Mouse (Mus musculus): ENCODE data around the gene Rxfp2. TPM values are rescaled to one million over a fixed set of nuclear protein-coding genes. Genes with fewer than 3 reads are reported as not detected.

Gene Rxfp2
- total RNA-seq, 2 experiments from 2014 or later: not detected

GRCm38 (mm10) chr5:150106358-150106757, 87.9 kb downstream of the Rxfp2 start:
- intact Hi-C loops (cut with DNase I): no loop called here
- no peak for DNase-seq

GRCm38 (mm10) chr5:150111236-150111635, 92.8 kb downstream of the Rxfp2 start:
- intact Hi-C loops (cut with DNase I): loop anchor here (10.0 kb wide), 1 partner anchor 104 kb away; no protein-coding TSS in a partner anchor
- DNase-seq: no peak

DNA sequence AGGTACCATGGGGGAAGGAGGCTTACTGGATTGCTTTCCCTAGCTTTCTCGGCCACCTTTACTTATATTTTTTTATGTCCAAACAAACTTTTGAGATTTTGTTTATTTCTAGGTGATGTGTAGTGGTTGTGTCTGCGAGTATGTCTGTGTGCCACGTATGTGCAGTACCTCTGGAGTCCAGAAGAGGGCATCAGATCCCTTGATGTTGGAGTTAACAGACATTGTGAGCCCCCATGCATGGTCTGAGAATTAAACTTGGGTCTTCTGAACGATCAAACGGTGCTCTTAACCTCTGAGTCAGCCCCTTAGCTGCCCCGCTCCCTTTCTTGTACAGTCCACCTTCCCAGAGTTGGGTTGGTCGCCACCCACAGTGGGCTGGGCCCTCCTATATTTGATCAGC, 95.5 kb downstream of the Rxfp2 start:
- peak in 1 of 2 experiments; percentile 35 for DNase-seq
- intact Hi-C loops (cut with DNase I): loop anchor here (2.0 to 10.0 kb wide), 2 partner anchors 43 to 101 kb away; no protein-coding TSS in a partner anchor

DNA sequence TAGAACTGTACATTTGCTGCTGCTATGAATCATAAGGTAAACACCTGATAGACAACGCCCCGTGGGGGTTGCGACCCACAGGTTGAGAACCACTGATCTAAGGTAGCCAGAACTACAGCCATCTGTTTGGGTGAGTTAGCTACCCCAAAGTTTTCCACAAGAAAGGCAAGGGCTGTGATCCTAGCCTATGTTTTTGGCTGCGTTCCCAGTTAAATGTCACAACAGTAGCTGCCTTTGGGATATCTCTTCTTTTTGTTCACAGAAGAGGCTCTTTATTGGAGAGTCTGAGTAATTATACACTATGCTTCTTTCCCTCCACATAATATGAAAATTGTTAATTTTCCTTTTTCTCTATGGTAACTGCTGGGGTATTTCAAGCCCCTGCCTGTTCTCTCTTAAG, 96.3 kb downstream of the Rxfp2 start:
- intact Hi-C loops (cut with DNase I): loop anchor here (2.0 to 10.0 kb wide), 2 partner anchors 42 to 100 kb away; no protein-coding TSS in a partner anchor
- DNase-seq: no peak

DNA sequence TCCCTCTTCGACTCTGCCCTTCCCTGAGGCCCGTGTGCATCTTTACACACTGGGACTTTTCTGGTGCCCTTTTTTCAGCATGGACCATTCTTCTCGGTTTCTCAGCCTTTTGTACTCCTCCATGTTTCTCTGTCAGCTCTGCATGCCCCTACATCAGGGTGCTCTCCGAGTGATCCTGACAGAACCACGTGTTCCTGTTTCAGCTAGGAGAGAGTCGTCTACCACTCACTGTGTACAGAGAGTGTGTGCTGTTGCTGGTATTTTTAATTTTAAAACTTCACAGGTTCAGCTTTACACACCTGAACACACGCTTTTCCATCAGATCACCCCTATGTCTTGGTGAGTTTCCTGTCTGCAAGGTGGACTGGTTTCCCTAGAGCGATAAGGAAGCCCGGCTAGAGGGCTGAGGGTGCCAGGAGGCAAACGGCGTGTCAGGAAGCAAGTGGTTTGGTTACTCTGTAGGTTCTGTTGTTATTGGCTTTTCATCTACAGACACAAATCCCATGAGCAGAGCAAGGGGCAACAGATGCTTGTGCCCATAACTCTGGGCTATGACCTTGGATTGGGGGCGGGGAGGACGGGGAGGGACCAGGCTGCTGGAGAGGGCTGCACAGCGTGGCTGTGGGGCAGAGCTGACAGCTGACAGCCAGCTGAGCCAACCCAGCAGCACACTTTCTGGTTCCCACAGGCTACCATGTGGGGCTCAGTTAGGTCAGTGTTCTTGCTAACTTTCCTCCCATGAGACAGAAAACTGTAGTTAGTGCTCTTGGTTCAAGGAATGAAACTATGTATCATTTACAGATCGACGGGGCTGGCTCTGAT, 97.0 kb downstream of the Rxfp2 start:
- intact Hi-C loops (cut with DNase I): loop anchor here (1.0 to 10.0 kb wide), 4 partner anchors 17 to 99 kb away; no protein-coding TSS in a partner anchor
- DNase-seq: no peak

DNA sequence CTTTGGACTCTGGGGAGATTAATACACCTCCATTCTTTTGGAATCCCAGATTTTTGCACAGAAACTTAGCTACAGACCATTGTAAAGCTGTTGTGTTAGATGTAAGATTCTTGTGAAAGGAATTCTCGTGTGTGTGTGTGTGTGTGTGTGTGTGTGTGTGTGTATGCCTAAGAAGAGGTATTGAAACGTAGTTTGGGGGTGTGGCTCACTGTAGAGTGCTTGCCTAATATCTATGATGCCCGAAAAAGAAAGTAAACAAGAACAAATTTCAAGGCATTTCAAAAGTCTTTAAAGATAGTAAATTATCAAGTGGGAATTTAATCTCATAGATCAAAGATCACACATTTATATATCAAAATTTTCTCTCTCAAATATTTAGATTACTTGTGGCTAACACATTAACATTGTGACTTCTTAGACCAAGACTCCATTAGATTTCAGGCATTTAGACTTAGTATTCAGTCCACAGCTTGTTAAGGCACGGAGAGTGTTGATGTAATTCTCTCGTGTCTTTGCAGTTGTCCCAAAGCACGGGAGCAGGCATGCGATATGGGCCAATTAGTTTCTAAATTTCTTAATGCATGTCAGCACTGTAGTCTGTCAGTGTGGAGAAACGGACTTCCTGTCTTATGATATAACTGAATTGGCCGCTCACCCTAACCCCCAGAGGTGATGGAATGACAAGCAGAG, 97.9 kb downstream of the Rxfp2 start:
- no peak for DNase-seq
- intact Hi-C loops (cut with DNase I): loop anchor here (1.0 to 10.0 kb wide), 3 partner anchors 18 to 98 kb away; no protein-coding TSS in a partner anchor

GRCm38 (mm10) chr5:150116906-150117216, 98.4 kb downstream of the Rxfp2 start:
- no peak for DNase-seq
- intact Hi-C loops (cut with DNase I): loop anchor here (1.0 to 10.0 kb wide), 3 partner anchors 19 to 98 kb away; no protein-coding TSS in a partner anchor

DNA sequence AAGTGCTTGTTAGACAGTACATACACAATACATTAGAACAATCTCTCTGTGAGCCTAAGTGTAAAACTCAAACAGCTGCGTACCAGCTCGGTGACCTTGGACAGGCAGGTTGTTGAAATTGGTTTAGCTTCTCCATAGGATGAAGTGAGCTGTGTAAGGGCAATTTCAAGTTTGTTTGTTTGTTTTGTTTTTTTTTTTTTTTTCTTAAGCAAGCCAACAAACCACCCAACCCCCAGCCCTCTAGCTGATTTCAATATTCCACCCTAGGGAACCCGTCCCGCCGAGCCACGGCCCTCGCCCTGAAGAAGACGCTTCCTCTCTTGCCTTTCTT, 99.6 kb downstream of the Rxfp2 start:
- intact Hi-C loops (cut with DNase I): loop anchor here (10.0 kb wide), 1 partner anchor 97 kb away; no protein-coding TSS in a partner anchor
- DNase-seq: no peak

DNA sequence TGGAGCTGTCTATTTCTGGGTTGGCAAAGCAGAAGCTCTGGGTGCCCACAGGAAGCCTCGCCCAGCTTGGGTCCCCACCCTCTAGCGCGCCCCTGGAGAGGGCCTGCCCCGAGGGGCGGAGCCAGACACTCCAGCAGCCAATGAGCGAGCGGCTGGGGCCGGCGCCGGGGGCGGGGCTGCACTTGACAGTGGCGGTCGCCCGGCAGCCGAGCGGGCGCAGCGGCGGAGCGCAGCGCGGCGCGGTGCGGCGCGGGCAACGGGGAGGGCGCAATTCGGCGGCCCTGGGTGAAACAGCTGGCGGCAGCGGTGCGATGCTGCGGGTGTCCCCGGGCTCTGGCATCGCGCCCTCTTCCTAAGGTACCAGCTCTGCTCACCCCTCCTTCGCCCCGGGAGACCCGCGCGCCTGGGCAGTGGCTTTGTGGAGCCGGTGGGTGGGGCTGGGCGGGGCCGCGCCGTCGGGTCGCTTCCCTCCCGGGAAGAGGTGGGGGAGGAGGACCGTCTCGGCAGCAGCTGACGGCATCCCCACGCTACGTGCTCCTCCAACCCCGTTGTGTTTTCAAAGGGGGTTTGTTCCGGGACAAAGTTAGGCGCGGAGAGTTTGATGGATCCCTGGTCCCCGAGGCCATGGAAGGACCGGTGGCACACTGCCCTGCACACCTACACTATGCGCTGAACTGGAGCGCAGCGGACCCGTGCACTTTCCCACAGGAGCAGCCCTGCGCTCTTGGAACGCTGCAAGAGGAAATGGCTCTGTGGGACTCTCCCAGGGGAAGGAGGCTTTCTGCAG, 100.2 kb downstream of the Rxfp2 start, which contains the start of gene Fry:
Fry (plus strand) TSS at position 191 of the 787 bp plus-strand sequence.
- peak; percentile 95 to 96 for DNase-seq
- intact Hi-C loops (cut with DNase I): loop anchor here (10.0 kb wide), 1 partner anchor 96 kb away; no protein-coding TSS in a partner anchor

DNA sequence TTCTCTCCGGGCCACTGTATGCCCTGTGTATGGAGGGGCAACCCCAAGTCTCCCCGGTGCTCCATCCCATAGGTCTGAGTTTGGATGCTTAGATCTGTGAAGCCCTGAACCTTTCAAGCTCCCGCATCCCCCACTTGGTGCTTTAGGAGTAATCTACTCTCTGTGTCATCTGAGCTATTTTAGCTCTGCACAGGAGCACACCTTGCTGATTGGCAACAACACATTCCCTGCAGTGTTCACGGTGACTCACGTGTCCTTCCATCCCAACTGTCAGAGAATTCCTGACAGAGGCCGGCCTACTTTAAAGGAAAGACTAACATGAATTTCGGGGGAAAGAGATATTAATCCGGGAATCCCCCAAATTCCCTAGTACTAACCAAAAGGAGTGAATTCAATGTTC, 102.2 kb downstream of the Rxfp2 start:
- intact Hi-C loops (cut with DNase I): no loop called here
- no peak for DNase-seq

GRCm38 (mm10) chr5:150122095-150122494, 103.6 kb downstream of the Rxfp2 start:
- no peak for DNase-seq
- intact Hi-C loops (cut with DNase I): no loop called here

DNA sequence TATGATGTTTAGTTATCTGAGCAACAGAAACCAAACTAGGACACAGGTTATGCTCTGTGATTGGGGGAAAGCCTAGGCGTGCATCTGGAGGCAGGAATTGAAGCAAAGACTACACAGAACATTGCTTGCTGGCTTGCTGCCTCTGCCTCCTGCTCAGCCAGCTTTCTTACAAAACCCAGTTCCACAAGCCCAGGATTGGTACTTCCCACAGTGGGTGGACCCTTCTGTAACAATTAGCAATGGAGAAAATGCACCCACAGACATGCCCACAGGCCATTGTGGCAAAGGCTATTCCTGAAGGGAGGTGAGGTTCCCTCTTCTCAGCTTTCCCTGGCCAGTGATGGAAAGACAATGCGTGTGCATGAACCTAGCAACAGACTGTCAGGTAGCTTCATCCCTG, 104.1 kb downstream of the Rxfp2 start:
- intact Hi-C loops (cut with DNase I): no loop called here
- DNase-seq: no peak

DNA sequence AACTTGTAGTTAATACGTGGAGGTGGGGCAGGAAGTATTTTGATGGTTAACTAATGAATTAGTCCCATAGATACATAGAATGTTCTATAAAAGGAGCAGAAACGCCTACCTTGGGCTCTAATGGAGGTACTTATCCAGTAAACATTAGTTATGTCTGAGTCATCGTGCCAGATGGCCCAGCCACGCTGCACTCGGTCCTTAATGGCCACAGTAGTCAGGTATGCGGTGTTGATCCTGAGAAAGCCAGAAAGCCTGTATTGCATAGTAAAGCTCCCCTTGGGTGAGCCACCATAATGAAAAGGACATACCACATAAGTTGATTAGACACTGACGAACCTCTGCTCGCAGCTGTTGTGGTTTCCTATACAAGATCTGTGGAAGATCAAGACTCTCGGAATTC, 107.4 kb downstream of the Rxfp2 start:
- intact Hi-C loops (cut with DNase I): no loop called here
- no peak for DNase-seq

DNA sequence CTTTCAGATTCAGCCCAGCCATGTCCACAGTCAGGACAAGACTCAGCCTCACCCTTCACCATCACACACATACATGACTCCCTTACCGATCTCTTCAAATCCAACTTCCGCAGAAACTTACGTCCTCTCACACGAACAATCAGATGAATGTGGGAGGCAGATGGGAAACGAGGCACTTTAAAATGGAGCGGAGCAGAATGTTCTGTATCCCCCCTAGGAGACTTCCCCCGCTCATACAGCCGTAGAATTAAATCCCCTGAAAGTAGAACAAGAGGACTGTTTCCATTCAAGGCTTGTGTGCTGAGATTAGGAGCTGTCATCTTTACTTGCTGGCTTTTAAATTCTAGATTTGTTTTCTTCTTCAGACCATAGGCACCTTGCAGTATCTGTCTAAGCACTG, 110.0 kb downstream of the Rxfp2 start:
- intact Hi-C loops (cut with DNase I): no loop called here

GRCm38 (mm10) chr5:150130144-150130543, 111.7 kb downstream of the Rxfp2 start:
- intact Hi-C loops (cut with DNase I): no loop called here
- no peak for DNase-seq

More for the DNA sequence above, 110.0 kb downstream of the Rxfp2 start:
- no peak for DNase-seq

- no peak for DNase-seq
- intact Hi-C loops (cut with DNase I): no loop called here
Measured at GRCm38 (mm10) chr5:150131166-150131565, 112.7 kb downstream of the Rxfp2 start.

Other genes starting within 250 kb of the Rxfp2 start
- gene Fry, start 100.0 kb downstream of the Rxfp2 start, total RNA-seq (2021): 100 to 1,000 TPM; 134 to 136 TPM

All from heart, postnatal 36 days (tissue).